Mouse (Mus musculus): ENCODE measurements around the gene Fam19a1. TPM values are rescaled to one million over a fixed set of nuclear protein-coding genes. Genes with fewer than 3 reads are reported as not detected.

The Fam19a1 gene
- polyA plus RNA-seq, 1 experiment from 2014 or later: 1.1 TPM

GRCm38 (mm10) chr6:96420515-96420914 is 307.6 kb downstream of the Fam19a1 start:
- no peaks in the 10 kb centered on the region for H3K9me3 ChIP-seq (ENCODE audit: control insufficient read depth, low read length)
- H3K4me2 ChIP-seq (replicated peaks; ENCODE audit: low read depth): no peak overlapping the region
- no peak overlapping the region for H3K9ac ChIP-seq (ENCODE audit: low read length)
- TF ChIP-seq EP300 (optimal IDR thresholded peaks at IDR 0.05): no peak
- no peaks in the 10 kb centered on the region for H3K4me1 ChIP-seq (replicated peaks; ENCODE audit: control insufficient read depth, insufficient read depth)
- 31% methylated on average over 2 of the region's 2 CpGs for WGBS
- peak; percentile 13 for DNase-seq (ENCODE audit: low spot score)
- no peaks in the 10 kb centered on the region for H3K36me3 ChIP-seq (ENCODE audit: control insufficient read depth, insufficient read depth, low read length)
- no peaks in the 10 kb centered on the region for H3K27me3 ChIP-seq (ENCODE audit: control insufficient read depth, insufficient read depth, low read length)
- ATAC-seq (ENCODE audit: low FRiP score, low TSS enrichment): no peak
- H3K4me3 ChIP-seq (ENCODE audit: low read depth, low read length): no peak overlapping the region
- H3K27ac ChIP-seq (replicated peaks): no peak overlapping the region

- 39% methylated on average over 6 of the region's 6 CpGs for WGBS
- H3K4me2 ChIP-seq (replicated peaks; ENCODE audit: low read depth): no peak overlapping the region
- no peak for ATAC-seq (ENCODE audit: low FRiP score, low TSS enrichment)
- TF ChIP-seq CTCF (IDR thresholded peaks at IDR 0.05; ENCODE audit: low read depth) (no peak), EP300 (optimal IDR thresholded peaks at IDR 0.05) (no peak)
- H3K9me3 ChIP-seq (ENCODE audit: control insufficient read depth, low read length): no peaks in the 10 kb centered on the region
- no peak for DNase-seq (ENCODE audit: low spot score)
- no peaks in the 10 kb centered on the region for H3K36me3 ChIP-seq (ENCODE audit: control insufficient read depth, insufficient read depth, low read length)
- H3K9ac ChIP-seq (ENCODE audit: low read length): no peak overlapping the region
- no peak overlapping the region for H3K4me3 ChIP-seq (ENCODE audit: low read depth, low read length)
- H3K4me1 ChIP-seq (replicated peaks; ENCODE audit: control insufficient read depth, insufficient read depth): no peaks in the 10 kb centered on the region
- H3K27ac ChIP-seq (replicated peaks): no peak overlapping the region
- no peaks in the 10 kb centered on the region for H3K27me3 ChIP-seq (ENCODE audit: control insufficient read depth, insufficient read depth, low read length)
Measured at GRCm38 (mm10) chr6:96429390-96429789, 316.4 kb downstream of the Fam19a1 start.

GRCm38 (mm10) chr6:96432397-96432796 is 319.4 kb downstream of the Fam19a1 start:
- H3K27me3 ChIP-seq (ENCODE audit: control insufficient read depth, insufficient read depth, low read length): no peaks in the 10 kb centered on the region
- ATAC-seq (ENCODE audit: low FRiP score, low TSS enrichment): no peak
- WGBS: 59% methylated on average over 3 of the region's 3 CpGs

GRCm38 (mm10) chr6:96433896-96434295 is 320.9 kb downstream of the Fam19a1 start:
- TF ChIP-seq CTCF (IDR thresholded peaks at IDR 0.05; ENCODE audit: low read depth): no peak
- TF ChIP-seq EP300 (optimal IDR thresholded peaks at IDR 0.05): no peak
- H3K4me2 ChIP-seq (replicated peaks; ENCODE audit: low read depth): no peak overlapping the region
- no peaks in the 10 kb centered on the region for H3K27me3 ChIP-seq (ENCODE audit: control insufficient read depth, insufficient read depth, low read length)
- no peak overlapping the region for H3K9ac ChIP-seq (ENCODE audit: low read length)
- H3K9me3 ChIP-seq (ENCODE audit: control insufficient read depth, low read length): no peaks in the 10 kb centered on the region
- WGBS: 74% methylated on average over 1 of the region's 1 CpGs
- ATAC-seq (ENCODE audit: low FRiP score, low TSS enrichment) (no peak), DNase-seq (ENCODE audit: low spot score) (no peak)
- no peak overlapping the region for H3K4me3 ChIP-seq (ENCODE audit: low read depth, low read length)
- no peak overlapping the region for H3K27ac ChIP-seq (replicated peaks)
- H3K36me3 ChIP-seq (ENCODE audit: control insufficient read depth, insufficient read depth, low read length): no peaks in the 10 kb centered on the region
- H3K4me1 ChIP-seq (replicated peaks; ENCODE audit: control insufficient read depth, insufficient read depth): no peaks in the 10 kb centered on the region

More at GRCm38 (mm10) chr6:96432397-96432796, 319.4 kb downstream of the Fam19a1 start:
- H3K27ac ChIP-seq (replicated peaks): no peak overlapping the region
- no peak overlapping the region for H3K4me2 ChIP-seq (replicated peaks; ENCODE audit: low read depth)
- H3K36me3 ChIP-seq (ENCODE audit: control insufficient read depth, insufficient read depth, low read length): no peaks in the 10 kb centered on the region
- no peaks in the 10 kb centered on the region for H3K9me3 ChIP-seq (ENCODE audit: control insufficient read depth, low read length)
- TF ChIP-seq CTCF (IDR thresholded peaks at IDR 0.05; ENCODE audit: low read depth) (peak; percentile 62), EP300 (optimal IDR thresholded peaks at IDR 0.05) (no peak)
- no peaks in the 10 kb centered on the region for H3K4me1 ChIP-seq (replicated peaks; ENCODE audit: control insufficient read depth, insufficient read depth)
- H3K4me3 ChIP-seq (ENCODE audit: low read depth, low read length): no peak overlapping the region
- no peak overlapping the region for H3K9ac ChIP-seq (ENCODE audit: low read length)
- DNase-seq (ENCODE audit: low spot score): no peak

- no peaks in the 10 kb centered on the region for H3K4me1 ChIP-seq (replicated peaks; ENCODE audit: control insufficient read depth, insufficient read depth)
- no peak for ATAC-seq (ENCODE audit: low FRiP score, low TSS enrichment)
- WGBS: 67% methylated on average over 2 of the region's 2 CpGs
Measured at GRCm38 (mm10) chr6:96435545-96435944, 322.6 kb downstream of the Fam19a1 start.

GRCm38 (mm10) chr6:96437814-96438213 is 324.9 kb downstream of the Fam19a1 start:
- no peak overlapping the region for H3K9ac ChIP-seq (ENCODE audit: low read length)
- TF ChIP-seq EP300 (optimal IDR thresholded peaks at IDR 0.05) (no peak), CTCF (IDR thresholded peaks at IDR 0.05; ENCODE audit: low read depth) (no peak)
- H3K4me1 ChIP-seq (replicated peaks; ENCODE audit: control insufficient read depth, insufficient read depth): no peaks in the 10 kb centered on the region
- H3K9me3 ChIP-seq (ENCODE audit: control insufficient read depth, low read length): no peaks in the 10 kb centered on the region
- no peak overlapping the region for H3K4me2 ChIP-seq (replicated peaks; ENCODE audit: low read depth)
- ATAC-seq (ENCODE audit: low FRiP score, low TSS enrichment) (no peak), DNase-seq (ENCODE audit: low spot score) (no peak)
- no peaks in the 10 kb centered on the region for H3K27me3 ChIP-seq (ENCODE audit: control insufficient read depth, insufficient read depth, low read length)
- WGBS: 53% methylated on average over 3 of the region's 3 CpGs
- H3K36me3 ChIP-seq (ENCODE audit: control insufficient read depth, insufficient read depth, low read length): no peaks in the 10 kb centered on the region
- no peak overlapping the region for H3K4me3 ChIP-seq (ENCODE audit: low read depth, low read length)
- no peak overlapping the region for H3K27ac ChIP-seq (replicated peaks)

More at GRCm38 (mm10) chr6:96435545-96435944, 322.6 kb downstream of the Fam19a1 start:
- Histone ChIP-seq H3K4me2 (replicated peaks; ENCODE audit: low read depth) (no peak overlapping the region), H3K9ac (ENCODE audit: low read length) (no peak overlapping the region), H3K4me3 (ENCODE audit: low read depth, low read length) (no peak overlapping the region), H3K36me3 (ENCODE audit: control insufficient read depth, insufficient read depth, low read length) (no peaks in the 10 kb centered on the region), H3K9me3 (ENCODE audit: control insufficient read depth, low read length) (no peaks in the 10 kb centered on the region), H3K27ac (replicated peaks) (no peak overlapping the region), H3K27me3 (ENCODE audit: control insufficient read depth, insufficient read depth, low read length) (no peaks in the 10 kb centered on the region)
- no peak for TF ChIP-seq EP300 (optimal IDR thresholded peaks at IDR 0.05)
- TF ChIP-seq CTCF (IDR thresholded peaks at IDR 0.05; ENCODE audit: low read depth): no peak
- no peak for DNase-seq (ENCODE audit: low spot score)
